Mouse (Mus musculus): ENCODE measurements around the gene 1700030K09Rik. TPM values are rescaled to one million over a fixed set of nuclear protein-coding genes. Genes with fewer than 3 reads are reported as not detected.

1700030K09Rik gene
- polyA plus RNA-seq, 1 experiment from 2014 or later = 17.0 TPM

DNA sequence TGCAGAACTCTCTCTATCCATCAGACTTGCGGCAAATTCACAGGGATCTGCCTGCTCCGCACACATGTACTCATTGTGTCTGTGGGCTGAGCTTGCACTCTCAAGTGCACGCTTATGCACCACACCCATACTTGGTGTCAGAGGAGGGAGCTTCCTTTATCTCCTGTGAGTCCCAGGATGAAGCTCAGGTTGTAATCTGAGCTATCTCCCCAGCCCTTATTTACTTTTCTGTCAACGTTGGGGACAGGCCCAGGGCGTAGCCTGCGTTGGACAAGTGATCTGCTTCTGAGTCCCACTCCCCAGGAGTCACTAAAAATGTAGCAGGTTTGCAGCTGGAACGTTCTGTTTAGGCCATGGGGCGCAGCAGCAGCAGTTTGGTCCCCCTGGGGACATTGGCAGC lies 7.8 kb downstream of the 1700030K09Rik start:
- no peak for DNase-seq
- no peak overlapping the region for H3K4me3 ChIP-seq (replicated peaks; ENCODE audit: low read depth, low read length)
- H3K36me3 ChIP-seq (ENCODE audit: control insufficient read depth, insufficient read depth, low read length) = peaks cover 60% of the 10 kb centered on the region
- ATAC-seq (ENCODE audit: low FRiP score, low TSS enrichment) = no peak
- H3K4me1 ChIP-seq (ENCODE audit: control insufficient read depth, insufficient read depth, low read length) = no peaks in the 10 kb centered on the region
- H3K9ac ChIP-seq (replicated peaks; ENCODE audit: low read length) = no peak overlapping the region
- no peaks in the 10 kb centered on the region for H3K27me3 ChIP-seq (ENCODE audit: control insufficient read depth, insufficient read depth, low read length)
- no peak overlapping the region for H3K27ac ChIP-seq (replicated peaks; ENCODE audit: low read depth, low read length)
- no peak overlapping the region for H3K4me2 ChIP-seq (ENCODE audit: low read length)
- H3K9me3 ChIP-seq (ENCODE audit: control insufficient read depth, low read length) = no peaks in the 10 kb centered on the region
- 91% methylated on average over 8 of the region's 8 CpGs for WGBS

DNA sequence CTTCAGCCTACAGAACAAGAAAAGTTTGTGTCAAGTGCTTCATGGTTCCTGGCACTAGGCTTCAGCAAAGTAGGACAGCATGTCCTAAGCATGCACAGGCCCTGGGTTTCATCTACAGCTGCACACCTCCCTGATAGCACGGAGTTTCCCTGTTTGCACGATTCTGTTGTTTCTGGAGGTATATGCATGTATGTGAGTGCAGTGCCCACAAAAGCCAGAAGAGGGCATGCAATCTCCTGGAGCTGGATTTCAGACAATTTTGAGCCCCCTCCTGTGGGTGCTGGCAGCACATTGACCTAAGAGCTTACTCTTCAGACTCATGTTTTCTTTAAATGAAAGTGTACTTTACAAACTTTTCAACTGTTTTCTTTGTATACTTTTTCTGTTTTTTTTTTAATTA lies 10.2 kb downstream of the 1700030K09Rik start:
- no peak overlapping the region for H3K4me2 ChIP-seq (ENCODE audit: low read length)
- no peak overlapping the region for H3K4me3 ChIP-seq (replicated peaks; ENCODE audit: low read depth, low read length)
- peaks cover 74% of the 10 kb centered on the region for H3K36me3 ChIP-seq (ENCODE audit: control insufficient read depth, insufficient read depth, low read length)
- no peak overlapping the region for H3K27ac ChIP-seq (replicated peaks; ENCODE audit: low read depth, low read length)
- H3K9me3 ChIP-seq (ENCODE audit: control insufficient read depth, low read length) = no peaks in the 10 kb centered on the region
- DNase-seq = no peak
- no peak for ATAC-seq (ENCODE audit: low FRiP score, low TSS enrichment)
- no peaks in the 10 kb centered on the region for H3K27me3 ChIP-seq (ENCODE audit: control insufficient read depth, insufficient read depth, low read length)
- H3K4me1 ChIP-seq (ENCODE audit: control insufficient read depth, insufficient read depth, low read length) = no peaks in the 10 kb centered on the region
- H3K9ac ChIP-seq (replicated peaks; ENCODE audit: low read length) = no peak overlapping the region
- WGBS = 94% methylated on average over 2 of the region's 2 CpGs

DNA sequence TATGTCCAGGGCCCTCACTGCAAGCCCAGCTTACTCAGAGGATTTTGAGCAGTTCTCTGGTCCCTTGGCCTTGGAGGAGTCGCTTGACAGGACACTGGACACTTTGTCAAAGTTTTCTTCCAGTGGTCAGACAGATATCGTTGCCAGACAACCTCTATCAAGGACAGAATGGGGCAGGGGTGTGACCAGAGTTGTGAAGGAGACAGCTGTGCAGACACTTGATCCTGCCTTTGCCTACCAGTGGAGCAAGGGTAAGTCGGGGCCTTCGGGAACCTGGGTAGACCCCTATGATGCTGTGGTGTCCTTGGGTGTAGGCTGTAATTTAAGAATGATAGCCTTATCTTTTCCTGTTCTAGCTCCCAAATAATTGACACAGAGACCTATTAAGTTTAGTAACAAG lies 11.6 kb downstream of the 1700030K09Rik start:
- no peak for DNase-seq
- no peak overlapping the region for H3K4me2 ChIP-seq (ENCODE audit: low read length)
- no peaks in the 10 kb centered on the region for H3K27me3 ChIP-seq (ENCODE audit: control insufficient read depth, insufficient read depth, low read length)
- 95% methylated on average over 4 of the region's 4 CpGs for WGBS
- no peak overlapping the region for H3K4me3 ChIP-seq (replicated peaks; ENCODE audit: low read depth, low read length)
- peaks cover 73% of the 10 kb centered on the region for H3K36me3 ChIP-seq (ENCODE audit: control insufficient read depth, insufficient read depth, low read length)
- H3K9me3 ChIP-seq (ENCODE audit: control insufficient read depth, low read length) = no peaks in the 10 kb centered on the region
- H3K4me1 ChIP-seq (ENCODE audit: control insufficient read depth, insufficient read depth, low read length) = no peaks in the 10 kb centered on the region
- no peak overlapping the region for H3K27ac ChIP-seq (replicated peaks; ENCODE audit: low read depth, low read length)
- no peak overlapping the region for H3K9ac ChIP-seq (replicated peaks; ENCODE audit: low read length)
- ATAC-seq (ENCODE audit: low FRiP score, low TSS enrichment) = no peak

DNA sequence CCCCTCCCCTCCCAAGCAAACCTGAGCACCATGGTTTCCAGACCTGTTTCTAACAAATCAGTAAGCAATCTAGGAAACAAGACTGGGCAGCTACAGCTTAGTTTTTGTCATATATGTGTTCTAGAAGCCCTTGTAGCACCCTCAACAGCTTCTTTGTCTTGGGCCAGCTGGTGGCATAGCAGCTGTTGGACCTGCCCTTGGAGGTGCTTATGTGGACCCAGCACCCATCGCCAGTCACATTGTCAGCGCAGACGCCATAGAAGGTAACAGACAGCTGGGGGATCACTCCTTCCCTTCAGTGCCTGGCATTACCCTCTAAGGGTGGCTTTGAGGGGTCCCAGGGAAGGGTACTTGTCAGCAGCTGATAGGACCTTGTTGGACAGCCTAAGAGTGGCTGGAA lies 14.1 kb downstream of the 1700030K09Rik start:
- Histone ChIP-seq H3K27me3 (ENCODE audit: control insufficient read depth, insufficient read depth, low read length) (no peaks in the 10 kb centered on the region), H3K27ac (replicated peaks; ENCODE audit: low read depth, low read length) (no peak overlapping the region), H3K36me3 (ENCODE audit: control insufficient read depth, insufficient read depth, low read length) (peaks cover 77% of the 10 kb centered on the region), H3K4me2 (ENCODE audit: low read length) (no peak overlapping the region), H3K9ac (replicated peaks; ENCODE audit: low read length) (no peak overlapping the region), H3K9me3 (ENCODE audit: control insufficient read depth, low read length) (no peaks in the 10 kb centered on the region), H3K4me1 (ENCODE audit: control insufficient read depth, insufficient read depth, low read length) (no peaks in the 10 kb centered on the region), H3K4me3 (replicated peaks; ENCODE audit: low read depth, low read length) (no peak overlapping the region)
- DNase-seq (no peak), ATAC-seq (ENCODE audit: low FRiP score, low TSS enrichment) (no peak)
- WGBS = 94% methylated on average over 3 of the region's 3 CpGs

DNA sequence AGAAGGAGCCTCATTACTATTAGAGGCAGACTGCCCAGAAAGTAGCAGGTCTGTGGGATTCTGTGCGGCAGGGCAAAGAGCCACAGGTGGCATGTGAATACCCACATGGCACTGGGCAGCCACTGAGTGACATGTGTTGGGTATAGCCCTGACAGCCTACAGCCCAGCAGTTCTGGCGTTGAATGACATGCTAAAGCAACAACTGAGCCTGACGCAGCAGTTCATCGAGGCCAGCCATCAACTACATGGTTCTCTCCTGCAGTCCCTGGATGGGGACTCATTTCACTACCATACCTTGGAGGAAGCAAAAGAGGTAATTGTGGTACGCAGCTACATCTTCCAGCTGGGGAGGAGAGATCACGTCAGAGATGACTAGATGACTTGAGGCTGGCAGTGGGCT lies 14.8 kb downstream of the 1700030K09Rik start:
- no peak for ATAC-seq (ENCODE audit: low FRiP score, low TSS enrichment)
- Histone ChIP-seq H3K9me3 (ENCODE audit: control insufficient read depth, low read length) (no peaks in the 10 kb centered on the region), H3K27me3 (ENCODE audit: control insufficient read depth, insufficient read depth, low read length) (no peaks in the 10 kb centered on the region), H3K4me3 (replicated peaks; ENCODE audit: low read depth, low read length) (no peak overlapping the region), H3K4me2 (ENCODE audit: low read length) (no peak overlapping the region), H3K36me3 (ENCODE audit: control insufficient read depth, insufficient read depth, low read length) (peaks cover 77% of the 10 kb centered on the region), H3K27ac (replicated peaks; ENCODE audit: low read depth, low read length) (no peak overlapping the region), H3K4me1 (ENCODE audit: control insufficient read depth, insufficient read depth, low read length) (no peaks in the 10 kb centered on the region), H3K9ac (replicated peaks; ENCODE audit: low read length) (no peak overlapping the region)
- 91% methylated on average over 6 of the region's 6 CpGs for WGBS
- no peak for DNase-seq

DNA sequence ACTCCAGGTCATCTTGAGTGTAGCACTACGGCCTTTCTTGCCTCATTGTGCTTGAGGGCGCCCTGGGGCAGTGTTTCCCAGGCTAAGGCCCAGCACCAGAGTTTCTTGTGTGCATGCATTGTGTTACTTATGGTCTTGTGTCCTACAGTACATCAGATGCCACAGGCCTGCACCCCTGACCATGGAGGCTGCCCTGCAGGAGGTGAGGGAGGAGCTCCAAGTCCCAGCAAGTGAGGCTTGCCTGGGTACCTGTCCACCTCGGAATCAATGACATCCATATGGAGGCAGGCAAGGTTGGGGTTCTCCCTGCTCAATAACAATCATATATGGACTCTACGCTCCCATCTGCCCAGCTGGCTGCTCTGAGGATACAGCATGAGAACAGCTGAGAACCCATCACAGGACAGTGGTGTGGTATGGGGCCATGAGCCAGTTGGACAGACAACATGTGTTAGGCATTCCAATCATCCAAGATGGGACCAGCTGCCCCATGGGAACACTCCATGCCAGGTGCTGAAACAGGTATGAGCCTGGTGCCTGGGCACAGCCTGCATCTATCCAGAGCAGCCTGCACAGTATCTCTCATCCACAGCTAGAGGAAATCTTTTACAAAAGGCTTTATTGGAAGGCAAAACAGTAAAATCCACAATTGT lies 16.3 kb downstream of the 1700030K09Rik start:
- H3K9ac ChIP-seq (replicated peaks; ENCODE audit: low read length) = no peak overlapping the region
- H3K4me2 ChIP-seq (ENCODE audit: low read length) = no peak overlapping the region
- H3K27ac ChIP-seq (replicated peaks; ENCODE audit: low read depth, low read length) = no peak overlapping the region
- ATAC-seq (ENCODE audit: low FRiP score, low TSS enrichment) (no peak), DNase-seq (no peak)
- H3K4me1 ChIP-seq (ENCODE audit: control insufficient read depth, insufficient read depth, low read length) = no peaks in the 10 kb centered on the region
- no peak overlapping the region for H3K4me3 ChIP-seq (replicated peaks; ENCODE audit: low read depth, low read length)
- WGBS = 92% methylated on average over 4 of the region's 4 CpGs
- H3K36me3 ChIP-seq (ENCODE audit: control insufficient read depth, insufficient read depth, low read length) = peaks cover 78% of the 10 kb centered on the region
- H3K27me3 ChIP-seq (ENCODE audit: control insufficient read depth, insufficient read depth, low read length) = no peaks in the 10 kb centered on the region
- H3K9me3 ChIP-seq (ENCODE audit: control insufficient read depth, low read length) = no peaks in the 10 kb centered on the region

DNA sequence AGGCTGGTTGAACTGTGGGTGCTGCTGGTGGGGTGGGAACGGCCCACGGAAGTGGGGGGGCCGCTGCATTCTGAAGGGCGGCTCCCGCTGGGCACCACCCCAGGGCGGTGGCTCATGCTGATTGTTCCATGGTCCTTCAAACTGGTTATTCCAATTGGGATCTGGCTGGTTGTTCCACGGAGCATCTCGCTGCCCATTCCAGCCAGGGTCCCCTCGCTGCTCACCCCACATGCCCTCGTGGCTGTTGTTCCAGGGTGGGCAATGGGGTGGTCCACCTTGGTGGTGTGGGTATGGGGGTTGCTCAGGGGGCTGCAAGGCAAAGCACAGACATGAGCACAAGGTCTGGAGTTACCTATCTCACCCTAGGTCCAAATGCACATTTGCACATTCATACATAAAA lies 20.5 kb downstream of the 1700030K09Rik start:
- Histone ChIP-seq H3K4me2 (ENCODE audit: low read length) (no peak overlapping the region), H3K27me3 (ENCODE audit: control insufficient read depth, insufficient read depth, low read length) (no peaks in the 10 kb centered on the region), H3K4me3 (replicated peaks; ENCODE audit: low read depth, low read length) (no peak overlapping the region), H3K4me1 (ENCODE audit: control insufficient read depth, insufficient read depth, low read length) (no peaks in the 10 kb centered on the region), H3K27ac (replicated peaks; ENCODE audit: low read depth, low read length) (no peak overlapping the region), H3K36me3 (ENCODE audit: control insufficient read depth, insufficient read depth, low read length) (peaks cover 99% of the 10 kb centered on the region), H3K9ac (replicated peaks; ENCODE audit: low read length) (no peak overlapping the region), H3K9me3 (ENCODE audit: control insufficient read depth, low read length) (no peaks in the 10 kb centered on the region)
- ATAC-seq (ENCODE audit: low FRiP score, low TSS enrichment) (no peak), DNase-seq (no peak)
- WGBS = 97% methylated on average over 10 of the region's 10 CpGs

DNA sequence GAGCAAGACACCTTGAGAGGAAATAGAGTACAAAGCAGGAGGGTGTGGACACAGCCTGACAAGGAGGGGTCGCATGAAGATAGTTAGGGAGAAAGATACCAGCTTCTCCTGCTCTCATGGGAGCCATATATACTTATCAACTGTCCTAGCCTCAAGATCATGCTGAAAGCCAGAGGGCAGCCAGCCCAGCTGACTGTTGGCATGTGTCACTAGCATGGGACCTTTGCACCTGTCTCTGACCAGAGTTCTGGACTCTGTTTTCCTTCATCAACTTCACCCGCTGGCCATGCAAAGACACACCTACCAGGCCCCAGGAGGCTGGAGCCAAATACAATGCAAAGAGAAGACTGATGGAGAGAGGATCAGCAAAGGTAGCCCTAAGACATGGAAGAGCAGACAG lies 25.6 kb downstream of the 1700030K09Rik start:
- Histone ChIP-seq H3K9ac (replicated peaks; ENCODE audit: low read length) (no peak overlapping the region), H3K9me3 (ENCODE audit: control insufficient read depth, low read length) (no peaks in the 10 kb centered on the region), H3K4me2 (ENCODE audit: low read length) (no peak overlapping the region), H3K27me3 (ENCODE audit: control insufficient read depth, insufficient read depth, low read length) (no peaks in the 10 kb centered on the region), H3K4me3 (replicated peaks; ENCODE audit: low read depth, low read length) (no peak overlapping the region), H3K36me3 (ENCODE audit: control insufficient read depth, insufficient read depth, low read length) (peaks cover 85% of the 10 kb centered on the region), H3K4me1 (ENCODE audit: control insufficient read depth, insufficient read depth, low read length) (0 out of 2 replicates have a peak, but pooled peaks cover 2% of the 10 kb centered on the region), H3K27ac (replicated peaks; ENCODE audit: low read depth, low read length) (no peak overlapping the region)
- no peak for ATAC-seq (ENCODE audit: low FRiP score, low TSS enrichment)
- no peak for DNase-seq
- 93% methylated on average over 2 of the region's 2 CpGs for WGBS

DNA sequence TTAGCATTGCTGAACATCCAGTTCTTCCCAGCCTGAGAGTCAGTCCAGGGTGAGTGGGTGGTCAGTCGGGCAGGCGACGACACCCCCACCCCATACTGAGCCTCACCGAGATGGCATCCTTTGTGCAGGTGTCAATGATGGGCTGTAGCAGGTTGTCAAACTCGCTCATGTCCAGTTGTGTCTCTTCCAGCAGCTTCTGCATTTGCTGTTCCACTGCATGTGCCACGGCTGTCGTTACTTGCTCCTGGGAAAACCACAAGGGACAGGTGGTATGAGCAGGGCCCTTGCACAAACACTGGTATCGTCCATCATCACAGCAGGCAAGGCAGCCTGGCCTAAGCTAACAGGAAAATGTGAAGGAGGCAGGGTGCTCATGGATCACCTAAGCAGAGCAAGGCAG lies 26.3 kb downstream of the 1700030K09Rik start:
- no peak overlapping the region for H3K9ac ChIP-seq (replicated peaks; ENCODE audit: low read length)
- ATAC-seq (ENCODE audit: low FRiP score, low TSS enrichment) = no peak
- 95% methylated on average over 8 of the region's 8 CpGs for WGBS
- H3K9me3 ChIP-seq (ENCODE audit: control insufficient read depth, low read length) = no peaks in the 10 kb centered on the region
- no peaks in the 10 kb centered on the region for H3K27me3 ChIP-seq (ENCODE audit: control insufficient read depth, insufficient read depth, low read length)
- peaks cover 78% of the 10 kb centered on the region for H3K36me3 ChIP-seq (ENCODE audit: control insufficient read depth, insufficient read depth, low read length)
- no peak overlapping the region for H3K27ac ChIP-seq (replicated peaks; ENCODE audit: low read depth, low read length)
- H3K4me3 ChIP-seq (replicated peaks; ENCODE audit: low read depth, low read length) = no peak overlapping the region
- 0 out of 2 replicates have a peak, but pooled peaks cover 4% of the 10 kb centered on the region for H3K4me1 ChIP-seq (ENCODE audit: control insufficient read depth, insufficient read depth, low read length)
- H3K4me2 ChIP-seq (ENCODE audit: low read length) = no peak overlapping the region
- no peak for DNase-seq

Measured in midbrain, embryonic 14.5 days (tissue).